Mouse (Mus musculus) limb, embryonic 14.5 days (tissue): ENCODE data around the gene Nf2. TPM values are rescaled to one million over a fixed set of nuclear protein-coding genes. Genes with fewer than 3 reads are reported as not detected.

ENCODE experiments used
- ATAC-seq: fragments of 200-750 bp; cut with Nextera tagmentation; 2 replicates; pipeline ENCODE4 v1.8.0; 2017; ENCODE audit warnings: low read depth, moderate number of reproducible peaks, moderate TSS enrichment; ENCODE audit not compliant: low FRiP score
- DNase-seq: peaks from one replicate; pipeline ENCODE4 v3.0.0-alpha.2; 2015; ENCODE audit warnings: low spot score
- H3K27ac ChIP-seq: fragments of 300-500 bp; sonication (generic); replicated peaks from 2 replicates; pipeline ENCODE4 v1.5.1; 2014; ENCODE audit warnings: low read depth, mild to moderate bottlenecking, low read length, moderate library complexity, mixed read lengths
- H3K27me3 ChIP-seq: fragments of 300-500 bp; sonication (generic); 2 replicates; pipeline ENCODE4 v1.6.1; 2014; ENCODE audit warnings: low read length, mixed read lengths; ENCODE audit not compliant: control insufficient read depth, insufficient read depth
- H3K36me3 ChIP-seq: fragments of 300-500 bp; sonication (generic); 2 replicates; pipeline ENCODE4 v1.6.1; 2014; ENCODE audit warnings: mild to moderate bottlenecking, low read length, moderate library complexity, mixed read lengths; ENCODE audit not compliant: control insufficient read depth, insufficient read depth
- H3K4me1 ChIP-seq: fragments of 300-500 bp; sonication (generic); 2 replicates; pipeline ENCODE4 v1.6.1; 2014; ENCODE audit warnings: antibody characterized with exemption, low read length, mixed read lengths; ENCODE audit not compliant: control insufficient read depth, insufficient read depth
- H3K4me2 ChIP-seq: fragments of 300-500 bp; sonication (generic); replicated peaks from 2 replicates; pipeline ENCODE4 v1.6.1; 2014; ENCODE audit warnings: low read depth, mild to moderate bottlenecking, low read length, moderate library complexity; ENCODE audit not compliant: severe bottlenecking
- H3K4me3 ChIP-seq: fragments of 300-500 bp; sonication (generic); replicated peaks from 2 replicates; pipeline ENCODE4 v1.5.1; 2014; ENCODE audit warnings: low read length
- H3K9ac ChIP-seq: fragments of 300-500 bp; sonication (generic); 2 replicates; pipeline ENCODE4 v1.6.1; 2014; ENCODE audit warnings: mild to moderate bottlenecking, low read depth, low read length, moderate library complexity; ENCODE audit not compliant: severe bottlenecking
- H3K9me3 ChIP-seq: fragments of 300-500 bp; sonication (generic); 2 replicates; pipeline ENCODE4 v1.6.1; 2016; ENCODE audit warnings: low read length; ENCODE audit not compliant: control insufficient read depth
- POLR2A ChIP-seq: fragments of 200-500 bp; IDR thresholded peaks from 2 replicates; pipeline ENCODE4 v1.8.0; 2012; ENCODE audit warnings: inconsistent platforms, mild to moderate bottlenecking, moderate library complexity, borderline replicate concordance; ENCODE audit not compliant: insufficient read depth, insufficient read length; ENCODE audit errors: extremely low read depth
- WGBS: fragments of 180-500 bp; shearing (Covaris S2); extraction: QIAGEN DNeasy Blood & Tissue Kit; methylation state at CpG from one replicate; pipeline ENCODE4 v1.1.7; 2014; 5-methylcytosine and 5-hydroxymethylcytosine counted together
- polyA plus RNA-seq, 2 experiments: library from polyadenylated mRNA; depleted of rRNA in 1 of 2; stranded (reverse) in 1 of 2; unstranded in 1 of 2; fragments of >200 nt; fragmentation: Nextera tagmentation in 1 of 2; extraction: Ambion mirVana in 1 of 2; gene quantifications; 2 replicates each; pipeline versions ENCODE4 v1.2.1 to v1.2.3; 2012 to 2014

The Nf2 gene
- polyA plus RNA-seq, 2 experiments, result 37.7 to 64.9 TPM

DNA sequence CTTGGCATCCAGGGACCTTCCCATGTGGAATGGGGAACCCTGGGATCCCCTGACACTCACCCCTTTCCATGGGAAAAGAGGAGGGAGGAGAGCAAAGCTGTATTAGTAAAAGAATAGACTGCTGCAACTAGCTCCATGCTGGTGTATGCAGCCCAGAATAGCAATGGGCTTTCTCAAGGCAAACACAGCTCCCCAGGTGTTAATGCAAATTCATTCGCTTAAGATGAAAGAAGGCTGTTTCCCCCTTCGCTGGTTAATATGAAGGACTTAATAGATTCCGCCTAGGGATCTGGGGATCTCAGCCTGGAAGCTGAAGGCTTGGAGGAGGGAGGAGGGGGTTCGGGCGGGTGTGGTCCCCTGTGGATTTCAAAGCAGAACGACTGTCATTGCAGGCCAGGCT is 87.3 kb downstream of the Nf2 start:
- ATAC-seq, result no peak
- TF ChIP-seq POLR2A, result no peak
- no peak for DNase-seq
- WGBS, result 8% methylated on average over 6 of the region's 6 CpGs
- H3K4me3 ChIP-seq, result no peak overlapping the region
- no peaks in the 10 kb centered on the region for H3K4me1 ChIP-seq
- H3K36me3 ChIP-seq, result 0 out of 2 replicates have a peak, but pooled peaks cover 3% of the 10 kb centered on the region
- H3K4me2 ChIP-seq, result no peak overlapping the region
- no peak overlapping the region for H3K27ac ChIP-seq
- no peak overlapping the region for H3K9ac ChIP-seq
- H3K9me3 ChIP-seq, result no peaks in the 10 kb centered on the region
- no peaks in the 10 kb centered on the region; the same call in 1 of the 2 replicates for H3K27me3 ChIP-seq

DNA sequence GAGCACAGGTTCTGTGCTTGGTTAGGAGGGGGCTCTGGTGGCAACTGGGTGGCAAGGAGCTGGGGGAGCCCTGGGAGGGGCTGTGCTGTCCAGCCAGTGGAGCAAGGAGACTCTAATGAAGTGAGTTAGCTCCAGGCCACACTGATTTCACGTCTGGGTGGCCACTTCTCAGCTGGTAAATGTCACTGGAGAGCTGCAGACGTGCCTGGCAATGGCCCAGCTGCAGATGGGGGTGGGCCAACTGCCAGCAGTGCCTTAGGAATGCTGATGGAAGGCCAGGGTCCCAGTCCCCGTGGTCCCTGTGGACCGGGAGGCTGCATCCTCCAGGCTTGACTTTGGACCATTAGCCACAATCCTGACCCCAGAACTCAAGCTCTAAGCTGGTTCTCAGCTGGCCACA is 88.9 kb downstream of the Nf2 start:
- WGBS, result 6% methylated on average over 4 of the region's 4 CpGs
- Histone ChIP-seq H3K36me3 (no peaks in the 10 kb centered on the region), H3K4me1 (no peaks in the 10 kb centered on the region), H3K4me3 (no peak overlapping the region), H3K27me3 (no peaks in the 10 kb centered on the region; the same call in 1 of the 2 replicates), H3K27ac (no peak overlapping the region), H3K9me3 (no peaks in the 10 kb centered on the region), H3K9ac (no peak overlapping the region), H3K4me2 (no peak overlapping the region)
- DNase-seq (no peak), ATAC-seq (no peak)
- TF ChIP-seq POLR2A, result no peak

DNA sequence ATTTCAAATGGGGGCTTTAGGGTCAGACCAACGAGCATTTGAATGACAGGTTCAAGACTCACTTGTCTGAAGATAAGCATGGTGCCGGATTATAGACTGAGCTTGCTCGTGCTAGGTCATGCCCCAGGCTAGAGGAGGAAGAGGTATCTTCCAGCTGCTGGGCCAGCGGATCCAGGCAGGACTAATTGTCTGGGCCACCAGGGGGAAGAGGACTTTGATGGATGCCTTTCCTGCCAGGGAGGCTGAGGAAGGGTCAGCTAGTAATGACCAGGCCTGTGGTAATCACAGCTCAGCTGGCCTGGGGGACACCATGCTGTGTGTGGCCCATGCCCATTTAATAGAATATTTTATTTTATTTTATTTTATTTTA is 91.6 kb downstream of the Nf2 start:
- TF ChIP-seq POLR2A, result no peak
- no peaks in the 10 kb centered on the region for H3K36me3 ChIP-seq
- H3K27me3 ChIP-seq, result no peaks in the 10 kb centered on the region; the same call in 1 of the 2 replicates
- no peak for DNase-seq
- H3K4me1 ChIP-seq, result no peaks in the 10 kb centered on the region
- H3K9me3 ChIP-seq, result peaks cover 3% of the 10 kb centered on the region; the same call in 1 of the 2 replicates
- no peak overlapping the region for H3K27ac ChIP-seq
- H3K4me3 ChIP-seq, result no peak overlapping the region
- 9% methylated on average over 4 of the region's 4 CpGs for WGBS
- no peak overlapping the region for H3K9ac ChIP-seq
- ATAC-seq, result no peak
- no peak overlapping the region for H3K4me2 ChIP-seq

DNA sequence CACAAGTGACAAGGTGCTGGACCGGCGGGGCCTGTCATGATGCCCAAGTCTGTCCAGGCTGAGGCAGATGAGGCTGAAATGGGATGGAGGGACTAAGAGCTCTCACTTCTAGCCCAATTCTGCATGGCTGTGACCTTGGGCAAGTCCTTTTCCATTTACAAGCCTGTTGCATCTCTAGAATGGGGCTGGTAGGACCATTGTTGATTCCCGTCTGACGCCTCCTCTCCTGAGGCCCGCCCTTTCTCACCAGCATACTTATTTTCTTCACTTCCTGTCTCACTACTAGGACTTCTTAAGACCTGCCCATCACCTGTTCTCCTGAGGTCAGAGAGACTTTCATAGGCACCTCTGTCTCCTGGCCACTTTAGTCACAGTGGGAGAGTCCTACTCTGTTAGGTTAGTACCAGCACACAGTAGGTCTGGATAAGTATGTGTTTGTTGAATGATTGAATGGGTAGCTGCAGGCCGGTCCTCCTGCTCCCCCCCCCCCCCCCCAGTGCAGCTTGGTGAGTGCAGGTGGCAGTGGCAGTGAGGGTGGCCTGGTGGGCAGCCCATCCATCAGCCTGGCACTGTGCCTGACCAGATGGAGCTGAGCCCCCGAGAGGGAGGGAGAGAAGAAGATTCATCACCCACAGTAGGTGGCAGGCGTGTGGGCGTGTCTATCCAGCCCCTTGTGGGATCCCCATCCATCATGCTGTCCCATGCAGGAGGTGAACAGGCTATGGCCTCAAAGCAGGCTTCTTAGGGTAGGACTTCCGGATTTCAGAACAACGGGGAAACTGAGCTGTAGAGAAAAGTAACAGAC is 92.2 kb downstream of the Nf2 start:
- H3K4me1 ChIP-seq, result no peaks in the 10 kb centered on the region
- no peaks in the 10 kb centered on the region for H3K36me3 ChIP-seq
- H3K4me3 ChIP-seq, result no peak overlapping the region
- WGBS, result 44% methylated on average over 11 of the region's 11 CpGs
- H3K4me2 ChIP-seq, result no peak overlapping the region
- DNase-seq (no peak), ATAC-seq (no peak)
- H3K9ac ChIP-seq, result no peak overlapping the region
- no peaks in the 10 kb centered on the region; the same call in 1 of the 2 replicates for H3K27me3 ChIP-seq
- H3K27ac ChIP-seq, result no peak overlapping the region
- H3K9me3 ChIP-seq, result peaks cover 3% of the 10 kb centered on the region; the same call in 1 of the 2 replicates
- no peak for TF ChIP-seq POLR2A

DNA sequence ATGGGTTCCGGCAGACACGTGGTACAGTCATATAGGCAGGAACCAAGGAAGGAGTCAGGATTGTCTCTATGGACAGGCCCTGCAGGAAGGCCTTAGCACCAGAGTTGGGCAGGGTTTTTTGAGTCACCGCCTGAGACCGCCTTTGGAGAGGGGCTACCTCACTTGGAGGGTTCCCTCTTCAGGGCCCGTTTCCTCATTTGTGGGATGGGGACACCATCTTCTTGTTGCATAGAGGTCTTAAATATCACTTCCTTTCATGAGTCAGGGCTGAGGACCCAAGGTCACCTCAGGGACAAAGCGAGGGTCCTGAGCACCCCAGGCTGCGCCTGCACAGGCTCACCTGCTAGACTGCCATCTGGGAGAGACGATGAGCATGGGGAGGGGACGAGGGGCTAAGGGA is 92.9 kb downstream of the Nf2 start:
- H3K27ac ChIP-seq, result no peak overlapping the region
- 72% methylated on average over 9 of the region's 9 CpGs for WGBS
- no peak overlapping the region for H3K9ac ChIP-seq
- no peak overlapping the region for H3K4me2 ChIP-seq
- TF ChIP-seq POLR2A, result no peak
- no peak overlapping the region for H3K4me3 ChIP-seq
- DNase-seq (no peak), ATAC-seq (no peak)
- H3K9me3 ChIP-seq, result peaks cover 3% of the 10 kb centered on the region; the same call in 1 of the 2 replicates
- no peaks in the 10 kb centered on the region for H3K36me3 ChIP-seq
- H3K27me3 ChIP-seq, result no peaks in the 10 kb centered on the region; the same call in 1 of the 2 replicates
- no peaks in the 10 kb centered on the region for H3K4me1 ChIP-seq
